Mouse (Mus musculus): ENCODE measurements at regions not wholly inside any gene's neighbourhood (a gene's known extent, or its start where the extent isn't known, plus 50 kb on each side); places are given as distances from the start of the nearest gene placed in this dataset.

DNA sequence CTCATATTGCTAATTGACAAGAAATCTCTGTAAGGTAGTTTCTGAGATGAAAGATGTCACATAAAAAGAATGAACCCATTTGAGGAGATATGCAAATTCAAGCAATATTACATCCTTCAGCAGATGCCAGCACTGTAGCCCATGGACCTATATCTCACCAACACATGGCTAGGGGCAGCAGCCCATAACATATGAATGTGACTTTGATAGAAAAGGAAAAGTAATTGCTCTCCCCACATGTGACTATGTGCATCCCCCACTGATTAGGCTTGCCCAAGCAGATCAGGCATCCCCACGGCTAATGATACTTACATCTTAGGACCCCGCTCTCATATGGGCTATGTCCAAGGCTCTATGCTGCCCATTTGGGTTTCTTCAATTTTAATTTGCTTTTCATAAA, 56.0 kb upstream of the Bmp2k start:
- H3K27ac ChIP-seq (ENCODE audit: insufficient read depth, low read length): no peak overlapping the region
- no peak overlapping the region for H3K4me3 ChIP-seq (ENCODE audit: insufficient read depth, low read length)
- no peak for TF ChIP-seq POLR2A (IDR thresholded peaks at IDR 0.05; ENCODE audit: low read depth, low read length)
- no peak for TF ChIP-seq CTCF (IDR thresholded peaks at IDR 0.05; ENCODE audit: borderline replicate concordance, insufficient read depth, low read length)
- H3K4me1 ChIP-seq (ENCODE audit: control insufficient read depth, insufficient read depth, low read length): no peaks in the 10 kb centered on the region
